Mouse (Mus musculus): ENCODE measurements around the gene Cxcr5.

The Cxcr5 gene

GRCm38 (mm10) chr9:44587262-44588160 is 25.8 kb upstream of the Cxcr5 start:
- no peak for DNase-seq

GRCm38 (mm10) chr9:44586640-44587261 is 25.1 kb upstream of the Cxcr5 start:
- peak; percentile 80 for DNase-seq

- DNase-seq = peak; percentile 93
These were observed 20.7 kb upstream of the Cxcr5 start for GRCm38 (mm10) chr9:44582390-44582789.

GRCm38 (mm10) chr9:44581423-44581822 is 19.7 kb upstream of the Cxcr5 start:
- peak; percentile 83 for DNase-seq

- no peak for DNase-seq
These were observed 18.4 kb upstream of the Cxcr5 start for GRCm38 (mm10) chr9:44580085-44580484.

GRCm38 (mm10) chr9:44579392-44579791 is 17.7 kb upstream of the Cxcr5 start:
- DNase-seq = peak; percentile 96

GRCm38 (mm10) chr9:44576046-44576445 is 14.4 kb upstream of the Cxcr5 start:
- peak; percentile 79 for DNase-seq

- DNase-seq = no peak
These were observed 13.4 kb upstream of the Cxcr5 start for GRCm38 (mm10) chr9:44575095-44575494.

GRCm38 (mm10) chr9:44573306-44573705 is 11.6 kb upstream of the Cxcr5 start:
- DNase-seq = no peak

- peak; percentile 95 for DNase-seq
These were observed 9.3 kb upstream of the Cxcr5 start for GRCm38 (mm10) chr9:44570939-44571382.

GRCm38 (mm10) chr9:44568083-44568455 is 6.4 kb upstream of the Cxcr5 start:
- no peak for DNase-seq

GRCm38 (mm10) chr9:44567338-44568082 is 5.8 kb upstream of the Cxcr5 start:
- DNase-seq = peak; percentile 98

GRCm38 (mm10) chr9:44565367-44565766 is 3.7 kb upstream of the Cxcr5 start:
- peak; percentile 91 for DNase-seq

- DNase-seq = no peak
These were observed 1.3 kb upstream of the Cxcr5 start for GRCm38 (mm10) chr9:44562936-44563335.

GRCm38 (mm10) chr9:44552161-44552560 is 9.5 kb downstream of the Cxcr5 start:
- peak; percentile 96 for DNase-seq

GRCm38 (mm10) chr9:44551138-44551537 is 10.5 kb downstream of the Cxcr5 start:
- no peak for DNase-seq

GRCm38 (mm10) chr9:44548412-44549152 is 13.1 kb downstream of the Cxcr5 start:
- no peak for DNase-seq

- DNase-seq = no peak
These were observed 16.7 kb downstream of the Cxcr5 start for GRCm38 (mm10) chr9:44544986-44545385.

- DNase-seq = no peak
These were observed 19.3 kb downstream of the Cxcr5 start for GRCm38 (mm10) chr9:44542364-44542763.

GRCm38 (mm10) chr9:44540676-44541075 is 21.0 kb downstream of the Cxcr5 start:
- DNase-seq = no peak

GRCm38 (mm10) chr9:44539816-44540421 is 21.8 kb downstream of the Cxcr5 start:
- no peak for DNase-seq

GRCm38 (mm10) chr9:44537625-44538301 is 23.9 kb downstream of the Cxcr5 start:
- DNase-seq = peak; percentile 93

Measured in heart, adult 11 months (tissue).